Mouse (Mus musculus) liver, postnatal 0 days (tissue): ENCODE results near the gene Dpm2.

Source experiments
- CTCF ChIP-seq: sonication (generic); IDR thresholded peaks from 2 replicates; pipeline ENCODE4 v1.5.1; 2016; ENCODE audit warnings: antibody characterized with exemption, low read depth
- EP300 ChIP-seq: IDR thresholded peaks from 2 replicates; pipeline ENCODE4 v1.6.1; 2016; ENCODE audit warnings: antibody characterized with exemption, low read depth, mild to moderate bottlenecking

DNA sequence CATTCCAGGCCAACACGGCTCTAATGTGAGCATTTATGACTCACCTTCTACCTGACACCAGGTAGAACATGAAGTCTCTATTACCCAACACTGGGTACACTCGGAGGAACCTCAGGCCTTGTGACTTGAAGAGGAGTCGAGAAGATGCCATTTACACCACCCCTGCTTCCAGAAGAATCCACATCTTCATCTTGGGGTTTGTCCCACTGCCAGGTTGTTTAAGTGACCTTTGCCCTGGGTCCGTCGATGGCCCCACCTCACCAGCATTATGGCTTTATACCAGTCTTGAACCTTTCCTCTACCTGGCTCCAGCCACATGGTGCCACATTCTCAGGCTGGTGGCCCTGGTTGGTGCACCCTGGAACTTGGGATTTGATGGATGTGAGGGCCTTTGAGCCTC, 26.6 kb downstream of the Dpm2 start:
- TF ChIP-seq EP300 (no peak), CTCF (no peak)
